8 mouse cellular contexts compared by ENCODE assay signal in the genomic region with DNA sequence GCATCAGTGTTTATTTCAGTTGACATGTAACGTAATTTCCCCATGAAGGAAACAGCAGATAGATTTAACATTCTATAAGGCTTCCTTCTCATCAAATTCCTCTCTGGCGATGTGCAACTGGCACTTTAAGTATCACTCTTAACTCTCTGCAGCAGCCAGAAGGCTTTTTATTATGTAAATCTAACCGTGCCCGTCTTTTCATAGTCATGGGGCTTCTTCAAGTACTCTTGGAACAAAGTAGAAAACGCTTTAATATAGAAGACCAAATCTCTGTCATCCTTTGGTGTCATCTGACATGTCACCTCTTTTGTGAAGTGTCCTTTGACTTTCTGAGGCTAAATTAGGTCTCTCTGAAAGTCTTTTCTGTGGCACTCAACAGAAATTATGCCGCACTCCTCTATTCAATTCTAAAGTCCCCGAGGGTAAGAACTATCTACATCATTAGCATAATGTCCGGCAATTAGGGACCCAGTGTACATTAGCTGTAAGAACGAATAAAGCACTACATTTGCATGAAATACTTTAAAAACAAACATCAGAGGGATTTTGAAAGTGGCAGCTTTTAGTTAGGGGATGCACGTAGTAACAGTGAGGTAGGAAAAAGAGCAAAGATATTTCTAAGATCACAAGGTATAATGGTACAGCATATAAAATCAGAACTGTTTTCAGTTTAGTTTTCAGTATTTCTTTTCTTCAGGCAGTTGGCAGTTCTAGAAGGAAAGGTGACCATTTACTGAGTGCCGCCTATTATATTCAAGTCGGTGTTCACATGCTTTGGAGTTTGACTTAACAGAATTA. TPM values are rescaled to one million over a fixed set of nuclear protein-coding genes. Genes with fewer than 3 reads are reported as not detected.
DNase-seq lines count a peak whose midpoint lies in the region; ATAC-seq lines count a peak whose summit lies in the region.

No protein-coding gene starts in this region.

- ATAC-seq in heart, embryonic 16.5 days (replicated peaks; ENCODE audit: extremely low read depth, insufficient read depth, low FRiP score), result no peak
- no peak for ATAC-seq in hindbrain, embryonic 13.5 days (ENCODE audit: low FRiP score)
- no peak for ATAC-seq in midbrain, embryonic 13.5 days

- H3K4me2 ChIP-seq in heart, embryonic 16.5 days (ENCODE audit: low read depth, low read length), result peak overlapping the region; percentile 82
- H3K4me2 ChIP-seq in hindbrain, embryonic 13.5 days, result peak overlapping the region; percentile 60
- peak overlapping the region; percentile 73 for H3K4me2 ChIP-seq in midbrain, embryonic 13.5 days (replicated peaks)

- no peaks in the 10 kb centered on the region for H3K9me3 ChIP-seq in heart, embryonic 16.5 days (replicated peaks; ENCODE audit: control insufficient read depth, low read length)
- no peaks in the 10 kb centered on the region for H3K9me3 ChIP-seq in hindbrain, embryonic 13.5 days
- H3K9me3 ChIP-seq in midbrain, embryonic 13.5 days, result no peaks in the 10 kb centered on the region

- DNase-seq in heart, adult 8-10 months (ENCODE audit: low spot score), result no peak
- peak; percentile 81 for DNase-seq in ZHBTc4 (ENCODE audit: low read depth, low spot score)
- no peak for DNase-seq in adrenal gland, postnatal 4 days (ENCODE audit: low spot score in 2 of 2)
- no peak for DNase-seq in spleen, postnatal 10 days (ENCODE audit: low spot score in 2 of 2)
- no peak for DNase-seq in kidney, postnatal 4 days

- H3K36me3 ChIP-seq in heart, embryonic 16.5 days (ENCODE audit: control insufficient read depth, insufficient read depth), result no peaks in the 10 kb centered on the region
- no peaks in the 10 kb centered on the region for H3K36me3 ChIP-seq in hindbrain, embryonic 13.5 days
- no peaks in the 10 kb centered on the region for H3K36me3 ChIP-seq in midbrain, embryonic 13.5 days

- peaks cover 25% of the 10 kb centered on the region for H3K4me1 ChIP-seq in heart, embryonic 16.5 days (ENCODE audit: control insufficient read depth, insufficient read depth, low read length)
- peaks cover 40% of the 10 kb centered on the region for H3K4me1 ChIP-seq in hindbrain, embryonic 13.5 days (replicated peaks)
- peaks cover 49% of the 10 kb centered on the region for H3K4me1 ChIP-seq in midbrain, embryonic 13.5 days (replicated peaks)

- no peaks in the 10 kb centered on the region for H3K27me3 ChIP-seq in heart, embryonic 16.5 days (ENCODE audit: control insufficient read depth, insufficient read depth, low read length)
- no peaks in the 10 kb centered on the region for H3K27me3 ChIP-seq in hindbrain, embryonic 13.5 days
- H3K27me3 ChIP-seq in midbrain, embryonic 13.5 days, result no peaks in the 10 kb centered on the region

- H3K9ac ChIP-seq in heart, embryonic 16.5 days (ENCODE audit: low read length), result peak overlapping the region; percentile 93
- H3K9ac ChIP-seq in hindbrain, embryonic 13.5 days, result peak overlapping the region; percentile 70
- H3K9ac ChIP-seq in midbrain, embryonic 13.5 days (replicated peaks), result peak overlapping the region; percentile 86

- WGBS in heart, embryonic 16.5 days, result 38% methylated on average over 12 of the region's 12 CpGs
- WGBS in hindbrain, embryonic 13.5 days, result 14% methylated on average over 12 of the region's 12 CpGs
- WGBS in midbrain, embryonic 13.5 days, result 8% methylated on average over 12 of the region's 12 CpGs

- peak overlapping the region; percentile 91 for H3K4me3 ChIP-seq in heart, embryonic 16.5 days (ENCODE audit: low read length)
- H3K4me3 ChIP-seq in hindbrain, embryonic 13.5 days, result peak overlapping the region; percentile 92
- H3K4me3 ChIP-seq in midbrain, embryonic 13.5 days (replicated peaks), result peak overlapping the region; percentile 78

- H3K27ac ChIP-seq in heart, embryonic 16.5 days (ENCODE audit: low read length), result peak overlapping the region; percentile 65
- H3K27ac ChIP-seq in hindbrain, embryonic 13.5 days, result peak overlapping the region; percentile 98
- peak overlapping the region; percentile 99 for H3K27ac ChIP-seq in midbrain, embryonic 13.5 days

RNA-seq across cellular contexts. Expression of gene Thap2, which starts 1.2 kb away (rescaled TPM):
- 14.4 and 15.8 TPM in 2 replicates for polyA plus RNA-seq in heart, embryonic 16.5 days (2015; fragmentation: Nextera tagmentation; extraction: Ambion mirVana)
- total RNA-seq in heart, adult 8-10 months (2022), result 10 to 100 TPM in 1 of 4 experiments, 1 to 10 TPM in 3; 5.2 to 10.6 (median 7.1) TPM
- polyA plus RNA-seq in hindbrain, embryonic 13.5 days (2015; fragmentation: Nextera tagmentation; extraction: Ambion mirVana), result 29.9 and 30.4 TPM in 2 replicates
- polyA plus RNA-seq in midbrain, embryonic 13.5 days (2015; fragmentation: Nextera tagmentation; extraction: Ambion mirVana), result 30.2 and 36.1 TPM in 2 replicates
- 10 to 100 TPM in 1 of 2 experiments, 1 to 10 TPM in 1; 9.7 to 10.6 TPM for total RNA-seq in adrenal gland, postnatal 4 days (2021)

RNA-seq across cellular contexts. Expression of gene Zfc3h1, which starts 1.7 kb away (rescaled TPM):
- polyA plus RNA-seq in heart, embryonic 16.5 days (2015; fragmentation: Nextera tagmentation; extraction: Ambion mirVana), result 10.5 and 13.7 TPM in 2 replicates
- total RNA-seq in heart, adult 8-10 months (2022), result 10 to 100 TPM; 11.2 to 14.3 (median 13.8) TPM
- polyA plus RNA-seq in hindbrain, embryonic 13.5 days (2015; fragmentation: Nextera tagmentation; extraction: Ambion mirVana), result 17.0 and 20.3 TPM in 2 replicates
- polyA plus RNA-seq in midbrain, embryonic 13.5 days (2015; fragmentation: Nextera tagmentation; extraction: Ambion mirVana), result 21.4 and 24.6 TPM in 2 replicates
- total RNA-seq in adrenal gland, postnatal 4 days (2021), result 10 to 100 TPM; 52.5 to 58.3 TPM

RNA-seq across cellular contexts. Expression of gene Tmem19, which starts 20.7 kb away (rescaled TPM):
- polyA plus RNA-seq in heart, embryonic 16.5 days (2015; fragmentation: Nextera tagmentation; extraction: Ambion mirVana), result 20.1 and 23.9 TPM in 2 replicates
- 10 to 100 TPM in 3 of 4 experiments, 1 to 10 TPM in 1; 9.9 to 12.7 (median 11.3) TPM for total RNA-seq in heart, adult 8-10 months (2022)
- polyA plus RNA-seq in hindbrain, embryonic 13.5 days (2015; fragmentation: Nextera tagmentation; extraction: Ambion mirVana), result 38.9 and 39.4 TPM in 2 replicates
- 41.9 and 43.4 TPM in 2 replicates for polyA plus RNA-seq in midbrain, embryonic 13.5 days (2015; fragmentation: Nextera tagmentation; extraction: Ambion mirVana)
- 10 to 100 TPM; 34.1 to 42.3 TPM for total RNA-seq in adrenal gland, postnatal 4 days (2021)
